Mouse (Mus musculus): Measurements from ENCODE around the gene Nt5dc3. TPM values are rescaled to one million over a fixed set of nuclear protein-coding genes. Genes with fewer than 3 reads are reported as not detected.

Gene Nt5dc3
- polyA plus RNA-seq, 1 experiment from 2014 or later, result 7.8 TPM

DNA sequence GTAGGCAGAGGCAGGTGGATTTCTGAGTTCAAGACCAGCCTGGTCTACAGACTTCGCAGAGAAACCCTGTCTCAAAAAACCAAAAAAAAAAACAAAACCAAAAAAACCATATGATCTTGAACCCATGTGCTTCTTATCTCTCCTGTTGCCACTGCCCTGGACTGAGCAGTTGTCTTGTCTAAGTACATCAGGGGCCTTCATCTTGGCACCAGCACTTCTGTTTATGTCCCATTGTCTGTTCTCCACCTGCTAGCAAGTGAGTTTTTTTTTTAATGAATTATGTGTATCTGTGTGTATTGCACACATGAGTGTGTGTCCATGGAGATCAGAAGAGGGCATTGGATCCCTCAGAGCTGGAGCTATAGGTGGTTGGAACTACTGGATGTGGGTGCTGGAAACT lies 28.6 kb downstream of the Nt5dc3 start:
- no peak for ATAC-seq
- H3K36me3 ChIP-seq (ENCODE audit: control insufficient read depth, insufficient read depth), result no peaks in the 10 kb centered on the region
- no peak overlapping the region for H3K4me2 ChIP-seq (ENCODE audit: low read length)
- no peak overlapping the region for H3K9ac ChIP-seq (replicated peaks; ENCODE audit: low read depth, low read length)
- no peak overlapping the region for H3K27ac ChIP-seq (ENCODE audit: low read length)
- no peaks in the 10 kb centered on the region for H3K9me3 ChIP-seq (ENCODE audit: control insufficient read depth, low read length)
- H3K4me3 ChIP-seq (replicated peaks; ENCODE audit: low read length), result no peak overlapping the region
- no peaks in the 10 kb centered on the region for H3K27me3 ChIP-seq (replicated peaks; ENCODE audit: control insufficient read depth, insufficient read depth, low read length)
- H3K4me1 ChIP-seq (replicated peaks; ENCODE audit: control insufficient read depth, insufficient read depth, low read length), result 0 out of 2 replicates have a peak, but pooled peaks cover 2% of the 10 kb centered on the region
- WGBS, result 93% methylated on average over 1 of the region's 1 CpGs

DNA sequence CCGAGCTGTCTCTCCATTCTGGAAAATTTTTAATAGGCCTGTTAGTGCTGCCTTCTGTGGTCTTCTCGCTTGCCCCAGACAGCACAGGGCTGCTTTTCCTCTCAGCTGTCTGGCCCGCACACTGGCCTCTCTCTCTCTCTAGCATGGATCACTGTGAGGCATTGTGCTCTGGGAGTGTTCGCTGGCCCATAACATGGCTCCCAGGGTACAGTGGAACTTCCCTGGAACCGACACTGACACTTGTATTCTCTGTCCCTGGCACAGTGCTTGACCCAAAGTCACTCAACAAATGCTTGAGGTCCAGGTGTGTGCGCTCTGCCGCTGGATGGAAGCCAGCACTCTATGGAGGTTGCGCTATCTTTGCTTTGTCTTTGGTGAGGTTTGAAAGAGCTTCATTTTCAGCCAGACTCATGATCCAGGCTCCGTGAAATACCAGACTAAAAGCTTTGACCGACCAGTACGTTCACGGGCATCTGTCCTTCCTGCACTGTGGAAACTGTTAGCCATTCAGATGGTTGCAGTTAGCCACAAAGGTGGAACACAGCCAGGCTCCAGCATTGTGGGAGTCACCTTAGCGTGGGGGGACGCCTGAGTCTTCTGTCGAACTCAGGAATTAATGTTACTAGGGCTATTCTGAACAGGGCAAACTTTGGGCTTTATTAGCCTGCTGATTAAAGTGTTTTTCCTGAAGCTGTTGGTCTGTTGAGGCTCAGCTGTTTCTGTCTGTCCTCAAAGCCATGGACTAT lies 29.4 kb downstream of the Nt5dc3 start:
- H3K9ac ChIP-seq (replicated peaks; ENCODE audit: low read depth, low read length), result no peak overlapping the region
- H3K9me3 ChIP-seq (ENCODE audit: control insufficient read depth, low read length), result no peaks in the 10 kb centered on the region
- 0 out of 2 replicates have a peak, but pooled peaks cover 2% of the 10 kb centered on the region for H3K4me1 ChIP-seq (replicated peaks; ENCODE audit: control insufficient read depth, insufficient read depth, low read length)
- no peak overlapping the region for H3K4me2 ChIP-seq (ENCODE audit: low read length)
- WGBS, result 60% methylated on average over 15 of the region's 15 CpGs
- ATAC-seq, result peak; percentile 42; the same call in 1 of the 2 replicates
- H3K27ac ChIP-seq (ENCODE audit: low read length), result no peak overlapping the region
- H3K36me3 ChIP-seq (ENCODE audit: control insufficient read depth, insufficient read depth), result no peaks in the 10 kb centered on the region
- no peak overlapping the region for H3K4me3 ChIP-seq (replicated peaks; ENCODE audit: low read length)
- H3K27me3 ChIP-seq (replicated peaks; ENCODE audit: control insufficient read depth, insufficient read depth, low read length), result no peaks in the 10 kb centered on the region

DNA sequence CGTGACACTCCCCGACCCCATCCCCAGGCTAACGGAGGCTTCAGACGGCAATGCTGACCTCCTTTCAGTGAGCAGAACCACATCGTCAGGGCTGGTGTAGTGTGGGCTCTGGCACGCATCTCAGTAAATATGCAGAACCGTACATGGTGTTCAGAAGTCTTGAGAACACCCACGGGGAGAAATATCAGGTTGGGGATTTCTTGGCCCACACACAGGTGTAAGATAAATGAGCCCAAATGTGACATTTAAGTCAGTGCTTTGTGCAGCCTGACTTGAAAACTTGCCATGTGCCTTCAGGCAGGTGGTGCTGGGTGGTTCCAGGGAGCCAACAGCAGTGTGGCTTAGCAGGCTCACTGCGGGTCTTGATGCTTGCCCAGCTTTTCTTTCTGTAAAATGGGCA lies 31.2 kb downstream of the Nt5dc3 start:
- H3K27me3 ChIP-seq (replicated peaks; ENCODE audit: control insufficient read depth, insufficient read depth, low read length), result no peaks in the 10 kb centered on the region
- WGBS, result 74% methylated on average over 9 of the region's 9 CpGs
- no peak for ATAC-seq

DNA sequence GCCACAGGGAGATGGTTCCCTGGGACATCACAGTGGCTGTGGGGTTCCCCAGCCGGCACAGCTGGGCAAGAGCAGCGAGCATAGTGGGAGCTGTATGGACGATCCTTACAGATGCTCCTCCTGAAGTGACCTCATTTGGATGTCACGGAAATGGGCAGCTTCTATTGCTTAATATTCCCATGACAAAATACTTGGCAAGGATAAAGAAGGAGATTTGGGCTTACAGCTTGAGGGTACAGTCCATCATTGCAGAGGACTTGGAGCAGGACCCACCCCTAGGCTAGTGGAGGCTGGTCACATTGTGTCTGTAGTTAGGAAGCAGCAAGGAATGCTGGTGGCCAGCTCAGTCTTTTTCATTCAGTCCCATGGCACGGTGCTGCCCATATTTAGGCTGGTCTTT lies 31.8 kb downstream of the Nt5dc3 start:
- ATAC-seq, result no peak
- H3K4me1 ChIP-seq (replicated peaks; ENCODE audit: control insufficient read depth, insufficient read depth, low read length), result 0 out of 2 replicates have a peak, but pooled peaks cover 2% of the 10 kb centered on the region
- H3K9ac ChIP-seq (replicated peaks; ENCODE audit: low read depth, low read length), result no peak overlapping the region
- H3K4me3 ChIP-seq (replicated peaks; ENCODE audit: low read length), result no peak overlapping the region
- H3K9me3 ChIP-seq (ENCODE audit: control insufficient read depth, low read length), result no peaks in the 10 kb centered on the region
- no peaks in the 10 kb centered on the region for H3K27me3 ChIP-seq (replicated peaks; ENCODE audit: control insufficient read depth, insufficient read depth, low read length)
- no peak overlapping the region for H3K27ac ChIP-seq (ENCODE audit: low read length)
- no peak overlapping the region for H3K4me2 ChIP-seq (ENCODE audit: low read length)
- no peaks in the 10 kb centered on the region for H3K36me3 ChIP-seq (ENCODE audit: control insufficient read depth, insufficient read depth)
- 97% methylated on average over 5 of the region's 5 CpGs for WGBS

More for the DNA sequence above, 31.2 kb downstream of the Nt5dc3 start:
- H3K9me3 ChIP-seq (ENCODE audit: control insufficient read depth, low read length), result no peaks in the 10 kb centered on the region
- no peak overlapping the region for H3K4me2 ChIP-seq (ENCODE audit: low read length)
- H3K27ac ChIP-seq (ENCODE audit: low read length), result no peak overlapping the region
- 0 out of 2 replicates have a peak, but pooled peaks cover 2% of the 10 kb centered on the region for H3K4me1 ChIP-seq (replicated peaks; ENCODE audit: control insufficient read depth, insufficient read depth, low read length)
- H3K4me3 ChIP-seq (replicated peaks; ENCODE audit: low read length), result no peak overlapping the region
- H3K36me3 ChIP-seq (ENCODE audit: control insufficient read depth, insufficient read depth), result no peaks in the 10 kb centered on the region
- no peak overlapping the region for H3K9ac ChIP-seq (replicated peaks; ENCODE audit: low read depth, low read length)

DNA sequence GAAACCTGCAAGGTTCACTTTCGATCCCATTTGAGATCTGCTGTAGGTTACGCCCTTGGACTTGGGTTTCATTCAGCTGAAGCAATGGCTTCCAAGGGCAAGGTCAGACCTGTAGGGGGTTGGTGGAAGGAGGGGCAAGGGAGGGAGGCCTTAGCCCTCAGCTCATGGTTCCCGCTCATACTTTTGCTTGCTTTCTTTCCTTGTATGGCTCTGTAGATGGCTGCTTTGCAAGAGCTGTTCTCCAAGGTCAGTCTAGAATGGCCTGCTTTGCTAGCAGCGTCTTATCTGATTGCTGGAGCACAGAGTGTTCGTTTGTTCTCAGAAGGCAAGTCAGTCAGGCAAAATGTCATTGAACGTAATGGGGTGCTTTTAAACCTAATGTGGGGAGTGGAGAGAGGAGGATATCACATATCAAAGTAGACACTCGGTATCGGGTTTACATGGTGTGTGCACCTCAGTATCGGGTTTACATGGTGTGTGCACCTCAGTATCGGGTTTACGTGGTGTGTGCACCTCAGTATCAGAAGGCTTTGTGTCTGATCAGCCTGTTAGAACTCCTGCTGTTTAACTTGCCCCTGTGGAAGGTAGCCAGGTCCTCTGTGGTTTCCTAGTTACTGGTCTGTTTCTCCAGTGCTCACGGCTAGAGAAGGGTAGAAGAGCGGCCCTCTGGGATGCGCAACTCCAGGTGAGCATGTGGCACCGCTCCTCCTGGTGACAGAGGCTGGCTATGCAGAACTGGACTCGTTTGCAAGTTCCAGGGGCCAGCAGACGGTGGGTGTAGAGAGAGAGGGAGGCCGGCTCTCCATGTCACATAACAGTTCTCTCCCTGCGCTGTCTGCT lies 35.7 kb downstream of the Nt5dc3 start:
- WGBS, result 83% methylated on average over 19 of the region's 19 CpGs
- H3K27me3 ChIP-seq (replicated peaks; ENCODE audit: control insufficient read depth, insufficient read depth, low read length), result no peaks in the 10 kb centered on the region

DNA sequence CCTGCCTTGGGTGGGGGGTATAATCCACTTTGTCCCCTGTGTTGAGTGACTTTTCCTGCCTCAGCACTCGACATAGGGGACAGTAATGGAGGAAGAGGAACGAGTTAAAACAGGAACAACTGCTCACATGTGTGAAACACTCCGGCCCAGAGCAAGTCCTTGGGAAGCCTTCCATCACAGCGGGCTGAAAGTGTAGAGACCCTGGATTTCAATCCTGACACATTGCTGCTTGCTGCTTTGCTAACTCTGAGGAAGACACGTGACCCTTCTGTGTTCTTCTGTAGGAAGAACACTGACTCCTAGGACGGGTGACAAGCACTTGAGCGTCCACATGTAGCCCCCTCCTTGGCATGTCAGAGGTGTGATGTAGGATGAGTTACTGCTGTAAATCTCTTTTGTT lies 36.3 kb downstream of the Nt5dc3 start:
- 88% methylated on average over 7 of the region's 7 CpGs for WGBS
- peaks cover 6% of the 10 kb centered on the region for H3K4me1 ChIP-seq (replicated peaks; ENCODE audit: control insufficient read depth, insufficient read depth, low read length)

More for the DNA sequence above, 35.7 kb downstream of the Nt5dc3 start:
- Histone ChIP-seq H3K9ac (replicated peaks; ENCODE audit: low read depth, low read length) (no peak overlapping the region), H3K36me3 (ENCODE audit: control insufficient read depth, insufficient read depth) (no peaks in the 10 kb centered on the region), H3K4me1 (replicated peaks; ENCODE audit: control insufficient read depth, insufficient read depth, low read length) (no peaks in the 10 kb centered on the region; the same call in 1 of the 2 replicates), H3K9me3 (ENCODE audit: control insufficient read depth, low read length) (no peaks in the 10 kb centered on the region), H3K27ac (ENCODE audit: low read length) (no peak overlapping the region), H3K4me2 (ENCODE audit: low read length) (no peak overlapping the region), H3K4me3 (replicated peaks; ENCODE audit: low read length) (no peak overlapping the region)
- ATAC-seq, result no peak

DNA sequence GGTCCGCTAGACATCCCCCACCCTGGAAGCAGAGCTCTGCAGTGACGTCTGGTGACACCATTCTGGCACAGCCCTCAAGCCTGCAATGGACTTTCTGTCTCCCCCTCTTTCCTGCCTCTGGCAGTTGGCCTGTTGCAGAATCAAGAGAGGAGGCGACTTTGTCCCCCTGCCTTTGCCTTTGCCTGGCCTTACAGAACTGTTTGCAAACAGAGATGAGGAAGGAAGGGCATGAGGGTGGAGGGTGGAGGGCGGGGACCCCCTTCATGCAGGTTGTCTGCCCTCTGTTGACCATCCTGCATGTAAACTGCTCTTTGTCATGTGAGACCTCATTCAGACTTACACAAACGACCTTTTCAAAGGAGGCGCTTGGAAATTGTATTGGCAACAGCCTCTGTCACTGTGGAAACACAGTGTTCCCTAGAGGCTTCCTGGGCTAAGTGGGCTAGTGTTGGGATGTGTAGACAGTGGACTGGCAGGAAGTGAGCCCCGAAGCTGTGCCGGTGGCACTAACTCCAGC lies 40.9 kb downstream of the Nt5dc3 start:
- no peak overlapping the region for H3K27ac ChIP-seq (ENCODE audit: low read length)
- no peak overlapping the region for H3K9ac ChIP-seq (replicated peaks; ENCODE audit: low read depth, low read length)
- 15% methylated on average over 8 of the region's 8 CpGs for WGBS
- H3K4me3 ChIP-seq (replicated peaks; ENCODE audit: low read length), result no peak overlapping the region
- H3K4me1 ChIP-seq (replicated peaks; ENCODE audit: control insufficient read depth, insufficient read depth, low read length), result peaks cover 7% of the 10 kb centered on the region
- H3K36me3 ChIP-seq (ENCODE audit: control insufficient read depth, insufficient read depth), result 0 out of 2 replicates have a peak, but pooled peaks cover 2% of the 10 kb centered on the region
- H3K9me3 ChIP-seq (ENCODE audit: control insufficient read depth, low read length), result no peaks in the 10 kb centered on the region
- ATAC-seq, result peak; percentile 75
- H3K4me2 ChIP-seq (ENCODE audit: low read length), result no peak overlapping the region
- H3K27me3 ChIP-seq (replicated peaks; ENCODE audit: control insufficient read depth, insufficient read depth, low read length), result no peaks in the 10 kb centered on the region

More for the DNA sequence above, 36.3 kb downstream of the Nt5dc3 start:
- no peaks in the 10 kb centered on the region for H3K36me3 ChIP-seq (ENCODE audit: control insufficient read depth, insufficient read depth)
- no peak overlapping the region for H3K4me3 ChIP-seq (replicated peaks; ENCODE audit: low read length)
- ATAC-seq, result no peak
- no peak overlapping the region for H3K9ac ChIP-seq (replicated peaks; ENCODE audit: low read depth, low read length)
- H3K27me3 ChIP-seq (replicated peaks; ENCODE audit: control insufficient read depth, insufficient read depth, low read length), result no peaks in the 10 kb centered on the region
- no peaks in the 10 kb centered on the region for H3K9me3 ChIP-seq (ENCODE audit: control insufficient read depth, low read length)
- no peak overlapping the region for H3K27ac ChIP-seq (ENCODE audit: low read length)
- no peak overlapping the region for H3K4me2 ChIP-seq (ENCODE audit: low read length)

DNA sequence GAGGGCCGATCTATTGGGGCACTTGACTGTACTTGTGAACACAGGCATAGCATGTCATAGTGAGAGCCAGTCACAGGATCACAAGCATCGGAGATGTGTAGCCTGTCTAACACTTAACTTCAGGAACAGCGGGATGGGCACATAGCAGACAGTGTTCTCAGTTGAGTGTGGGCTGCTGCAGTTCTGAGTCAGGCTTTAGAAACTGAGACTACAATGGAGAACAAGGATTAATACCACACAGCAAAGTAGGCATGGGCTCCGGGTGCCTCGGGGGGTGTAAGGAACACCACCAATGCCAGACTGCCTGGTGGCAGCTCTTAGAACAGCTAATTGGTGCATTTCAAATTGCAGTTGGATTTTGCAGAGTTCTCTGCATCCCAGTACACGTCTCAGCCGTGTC lies 42.2 kb downstream of the Nt5dc3 start:
- Histone ChIP-seq H3K27me3 (replicated peaks; ENCODE audit: control insufficient read depth, insufficient read depth, low read length) (no peaks in the 10 kb centered on the region), H3K36me3 (ENCODE audit: control insufficient read depth, insufficient read depth) (0 out of 2 replicates have a peak, but pooled peaks cover 2% of the 10 kb centered on the region), H3K9me3 (ENCODE audit: control insufficient read depth, low read length) (no peaks in the 10 kb centered on the region), H3K9ac (replicated peaks; ENCODE audit: low read depth, low read length) (no peak overlapping the region), H3K27ac (ENCODE audit: low read length) (no peak overlapping the region), H3K4me2 (ENCODE audit: low read length) (no peak overlapping the region), H3K4me3 (replicated peaks; ENCODE audit: low read length) (no peak overlapping the region), H3K4me1 (replicated peaks; ENCODE audit: control insufficient read depth, insufficient read depth, low read length) (peaks cover 7% of the 10 kb centered on the region)
- no peak for ATAC-seq
- 93% methylated on average over 7 of the region's 7 CpGs for WGBS

DNA sequence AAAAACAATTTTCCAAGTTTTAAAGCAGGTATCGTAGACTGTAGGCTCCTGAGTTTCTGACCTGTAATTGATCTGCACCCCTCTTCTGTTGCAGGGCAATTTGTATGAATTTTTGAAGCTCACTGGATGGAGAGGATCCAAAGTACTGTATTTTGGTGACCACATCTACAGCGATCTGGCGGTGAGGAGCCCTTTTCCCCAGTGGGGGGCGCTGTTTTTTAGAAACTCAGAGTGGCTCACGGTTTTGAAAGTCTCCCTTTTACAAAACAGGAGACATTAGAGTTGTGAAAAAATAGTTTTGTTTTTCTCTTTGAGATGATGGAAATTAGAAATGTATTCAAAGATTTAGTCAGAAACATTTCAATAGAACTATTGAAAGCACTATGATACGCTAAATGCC lies 45.3 kb downstream of the Nt5dc3 start:
- WGBS, result 81% methylated on average over 6 of the region's 6 CpGs
- no peak overlapping the region for H3K4me2 ChIP-seq (ENCODE audit: low read length)
- no peaks in the 10 kb centered on the region for H3K27me3 ChIP-seq (replicated peaks; ENCODE audit: control insufficient read depth, insufficient read depth, low read length)
- ATAC-seq, result no peak
- 0 out of 2 replicates have a peak, but pooled peaks cover 2% of the 10 kb centered on the region for H3K36me3 ChIP-seq (ENCODE audit: control insufficient read depth, insufficient read depth)
- no peak overlapping the region for H3K9ac ChIP-seq (replicated peaks; ENCODE audit: low read depth, low read length)
- H3K4me3 ChIP-seq (replicated peaks; ENCODE audit: low read length), result no peak overlapping the region
- peaks cover 7% of the 10 kb centered on the region for H3K4me1 ChIP-seq (replicated peaks; ENCODE audit: control insufficient read depth, insufficient read depth, low read length)
- H3K27ac ChIP-seq (ENCODE audit: low read length), result no peak overlapping the region
- H3K9me3 ChIP-seq (ENCODE audit: control insufficient read depth, low read length), result no peaks in the 10 kb centered on the region

Data from forebrain, embryonic 16.5 days (tissue).